Mouse (Mus musculus) cerebellum, adult 2 months (tissue): ENCODE measurements around the gene Spata7.

Experiments used
- CTCF ChIP-seq: fragments of 200-500 bp; IDR thresholded peaks from 2 replicates; pipeline ENCODE4 v1.5.1; 2011; ENCODE audit warnings: low read depth, mild to moderate bottlenecking, control low read depth, low read length, moderate library complexity, borderline replicate concordance; ENCODE audit not compliant: insufficient read depth
- POLR2A ChIP-seq: fragments of 200-500 bp; IDR thresholded peaks from 2 replicates; pipeline ENCODE4 v1.6.1; 2011; ENCODE audit warnings: low read length, control low read depth, borderline replicate concordance; ENCODE audit not compliant: insufficient read depth

- TF ChIP-seq POLR2A (no peak), CTCF (peak; percentile 77)
Observed at GRCm38 (mm10) chr12:98674627-98675143, 46.7 kb downstream of the Spata7 start.
